Mouse (Mus musculus) heart, embryonic 10.5 days (tissue): ENCODE measurements around the gene Olfr1208. TPM values are rescaled to one million over a fixed set of nuclear protein-coding genes. Genes with fewer than 3 reads are reported as not detected.

ENCODE experiments used
- DNase-seq: peaks from one replicate; pipeline ENCODE4 v3.0.0-alpha.2; 2017; ENCODE audit warnings: low spot score
- H3K27ac ChIP-seq: fragments of 300-500 bp; sonication (generic); 2 replicates; pipeline ENCODE4 v1.5.1; 2016; ENCODE audit warnings: mild to moderate bottlenecking
- H3K27me3 ChIP-seq: fragments of 300-500 bp; sonication (generic); 2 replicates; pipeline ENCODE4 v1.6.1; 2016; ENCODE audit warnings: mild to moderate bottlenecking; ENCODE audit not compliant: poor library complexity, insufficient read depth, severe bottlenecking
- H3K36me3 ChIP-seq: fragments of 300-500 bp; sonication (generic); 2 replicates; pipeline ENCODE4 v1.6.1; 2016; ENCODE audit warnings: mild to moderate bottlenecking, moderate library complexity
- H3K4me1 ChIP-seq: fragments of 300-500 bp; sonication (generic); 2 replicates; pipeline ENCODE4 v1.6.1; 2016; ENCODE audit warnings: mild to moderate bottlenecking
- H3K4me3 ChIP-seq: fragments of 300-500 bp; sonication (generic); 2 replicates; pipeline ENCODE4 v1.5.1; 2016; ENCODE audit warnings: mild to moderate bottlenecking, moderate library complexity
- H3K9me3 ChIP-seq: fragments of 300-500 bp; sonication (generic); 2 replicates; pipeline ENCODE4 v1.6.1; 2016; ENCODE audit warnings: mild to moderate bottlenecking, moderate library complexity
- WGBS: fragments of 180-500 bp; shearing (Covaris S2); methylation state at CpG from one replicate; pipeline ENCODE4 v1.1.7; 2016; 5-methylcytosine and 5-hydroxymethylcytosine counted together
- polyA plus RNA-seq: library from polyadenylated mRNA; unstranded; fragments of >200 nt; fragmentation: Nextera tagmentation; extraction: Ambion mirVana; gene quantifications from 2 replicates; pipeline ENCODE4 v1.2.1, GENCODE M21; 2016

Olfr1208 gene
- not detected in 2 replicates for polyA plus RNA-seq

- Histone ChIP-seq H3K9me3 (no peaks in the 10 kb centered on the region), H3K27me3 (no peaks in the 10 kb centered on the region), H3K36me3 (no peaks in the 10 kb centered on the region), H3K4me1 (no peaks in the 10 kb centered on the region), H3K27ac (no peak within 1 kb of the TSS), H3K4me3 (no peak within 1 kb of the TSS)
- DNase-seq, result no peak
These were observed at the start of gene Olfr1208 for GRCm38 (mm10) chr2:88902211-88902610. Gene Olfr1208 (minus strand): TSS chr2:88902311.

DNA sequence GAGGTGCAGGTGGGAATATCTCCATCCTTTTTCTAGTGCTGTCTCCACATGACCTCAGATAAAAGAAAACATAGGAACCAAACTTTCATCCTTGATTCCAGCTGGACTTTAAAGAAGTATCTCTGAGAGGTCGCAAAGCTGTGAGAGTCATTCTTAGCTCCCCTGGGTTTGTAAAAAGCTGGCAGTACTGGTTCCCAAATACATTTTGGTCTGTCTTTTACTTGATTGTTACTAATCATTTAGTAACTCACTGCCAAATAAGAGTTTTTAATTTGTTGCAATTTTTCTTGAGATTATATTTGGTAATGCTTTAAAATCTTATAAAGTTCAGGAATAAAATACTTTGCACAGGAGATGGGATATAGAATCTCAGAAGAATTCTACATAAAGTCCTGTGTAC is 35.9 kb upstream of the Olfr1208 start, which contains the start of gene Olfr1211:
Gene Olfr1211, minus strand, starts transcription at position 101 of the 400 bp plus-strand sequence.
- Histone ChIP-seq H3K27me3 (no peaks in the 10 kb centered on the region), H3K36me3 (no peaks in the 10 kb centered on the region), H3K9me3 (no peaks in the 10 kb centered on the region), H3K4me1 (no peaks in the 10 kb centered on the region), H3K27ac (no peak within 1 kb of the TSS), H3K4me3 (no peak within 1 kb of the TSS)
- 81% methylated on average over 1 of the region's 1 CpGs for WGBS
- DNase-seq, result no peak

GRCm38 (mm10) chr2:88915057-88915456 is 12.9 kb upstream of the Olfr1208 start, which contains the start of gene Olfr1209:
Gene Olfr1209 (minus strand): TSS chr2:88915157.
- WGBS, result 89% methylated on average over 3 of the region's 3 CpGs
- Histone ChIP-seq H3K27me3 (no peaks in the 10 kb centered on the region), H3K27ac (no peak within 1 kb of the TSS), H3K4me3 (no peak within 1 kb of the TSS), H3K4me1 (no peaks in the 10 kb centered on the region), H3K9me3 (no peaks in the 10 kb centered on the region), H3K36me3 (no peaks in the 10 kb centered on the region)
- no peak for DNase-seq

GRCm38 (mm10) chr2:88862931-88863330 is 39.2 kb downstream of the Olfr1208 start, which contains the start of gene Olfr1206:
Gene Olfr1206 (plus strand): TSS chr2:88863231.
- Histone ChIP-seq H3K4me1 (no peaks in the 10 kb centered on the region), H3K4me3 (no peak within 1 kb of the TSS), H3K36me3 (no peaks in the 10 kb centered on the region), H3K27me3 (no peaks in the 10 kb centered on the region), H3K9me3 (no peaks in the 10 kb centered on the region), H3K27ac (no peak within 1 kb of the TSS)
- WGBS, result 81% methylated on average over 2 of the region's 2 CpGs
- DNase-seq, result no peak

- 88% methylated on average over 1 of the region's 1 CpGs for WGBS
These were observed 53.1 kb downstream of the Olfr1208 start, which contains the start of gene Olfr1204 for GRCm38 (mm10) chr2:88848992-88849391. Gene Olfr1204 (plus strand): TSS chr2:88849292.

More at GRCm38 (mm10) chr2:88848992-88849391, 53.1 kb downstream of the Olfr1208 start, which contains the start of gene Olfr1204:
- Histone ChIP-seq H3K4me1 (no peaks in the 10 kb centered on the region), H3K27ac (no peak within 1 kb of the TSS), H3K4me3 (no peak within 1 kb of the TSS), H3K27me3 (no peaks in the 10 kb centered on the region), H3K9me3 (no peaks in the 10 kb centered on the region), H3K36me3 (no peaks in the 10 kb centered on the region)
- no peak for DNase-seq

Other genes starting within 250 kb of the Olfr1208 start
- not detected in 2 replicates for gene Olfr1193, start 226.7 kb downstream of the Olfr1208 start, polyA plus RNA-seq
- not detected in 2 replicates for gene Olfr1195, start 213.1 kb downstream of the Olfr1208 start, polyA plus RNA-seq
- not detected in 2 replicates for gene Olfr1196, start 197.7 kb downstream of the Olfr1208 start, polyA plus RNA-seq
- gene Olfr1197, start 169.9 kb downstream of the Olfr1208 start, polyA plus RNA-seq, result not detected in 2 replicates
- gene Olfr1198, start 150.9 kb downstream of the Olfr1208 start, polyA plus RNA-seq, result not detected in 2 replicates
- gene Olfr1199, start 141.8 kb downstream of the Olfr1208 start, polyA plus RNA-seq, result not detected in 2 replicates
- gene Olfr1200, start 131.8 kb downstream of the Olfr1208 start, polyA plus RNA-seq, result not detected in 2 replicates
- not detected in 2 replicates for gene Olfr1201, start 109.3 kb downstream of the Olfr1208 start, polyA plus RNA-seq
- not detected in 2 replicates for gene Olfr1202, start 87.8 kb downstream of the Olfr1208 start, polyA plus RNA-seq
- gene Olfr1205, start 72.6 kb downstream of the Olfr1208 start, polyA plus RNA-seq, result not detected in 2 replicates
- gene Olfr1204, start 53.0 kb downstream of the Olfr1208 start, polyA plus RNA-seq, result not detected in 2 replicates
- gene Olfr1206, start 39.1 kb downstream of the Olfr1208 start, polyA plus RNA-seq, result not detected in 2 replicates
- gene Olfr1209, start 12.8 kb upstream of the Olfr1208 start, polyA plus RNA-seq, result not detected in 2 replicates
- gene Olfr1211, start 35.8 kb upstream of the Olfr1208 start, polyA plus RNA-seq, result not detected in 2 replicates
- not detected in 2 replicates for gene Olfr1212, start 51.7 kb upstream of the Olfr1208 start, polyA plus RNA-seq
- not detected in 2 replicates for gene Gm13762, start 78.0 kb upstream of the Olfr1208 start, polyA plus RNA-seq
- gene Olfr1214, start 90.3 kb upstream of the Olfr1208 start, polyA plus RNA-seq, result not detected in 2 replicates
- gene Olfr1215, start 104.7 kb upstream of the Olfr1208 start, polyA plus RNA-seq, result not detected in 2 replicates
- not detected in 2 replicates for gene Olfr1216, start 116.0 kb upstream of the Olfr1208 start, polyA plus RNA-seq
- gene Olfr1217, start 129.8 kb upstream of the Olfr1208 start, polyA plus RNA-seq, result not detected in 2 replicates
- not detected in 2 replicates for gene Olfr1218, start 158.9 kb upstream of the Olfr1208 start, polyA plus RNA-seq
- gene Olfr1219, start 181.2 kb upstream of the Olfr1208 start, polyA plus RNA-seq, result not detected in 2 replicates
- not detected in 2 replicates for gene Olfr1220, start 204.5 kb upstream of the Olfr1208 start, polyA plus RNA-seq
- not detected in 2 replicates for gene Olfr1221, start 215.0 kb upstream of the Olfr1208 start, polyA plus RNA-seq
- gene Olfr1222, start 230.7 kb upstream of the Olfr1208 start, polyA plus RNA-seq, result not detected in 2 replicates
- not detected in 2 replicates for gene Olfr1223, start 249.2 kb upstream of the Olfr1208 start, polyA plus RNA-seq